Comparison of ENCODE assay signal across 23 mouse cellular contexts in genomic region chr4:136801944-136802343, GRCm38 (mm10). TPM values are rescaled to one million over a fixed set of nuclear protein-coding genes. Genes with fewer than 3 reads are reported as not detected.
A peak's percentile ranks its signal among the peaks of the same experiment; 100 is the strongest.
DNase-seq lines count a peak whose midpoint lies in the region; ATAC-seq and TF ChIP-seq lines count a peak whose summit lies in the region.
"Had no signal": no experiment of that assay in that cellular context is flagged by ENCODE, and none has a peak within 500 bp of the region (broad histone marks: within the 10 kb centered on the region; RNA-seq: fewer than 3 reads in every experiment).

No protein-coding gene starts in this region.

- H3K9me3 ChIP-seq in heart, embryonic 13.5 days, result no peaks in the 10 kb centered on the region
- no peaks in the 10 kb centered on the region for H3K9me3 ChIP-seq in lung, embryonic 16.5 days (ENCODE audit: control insufficient read depth, low read length)
- no peaks in the 10 kb centered on the region for H3K9me3 ChIP-seq in intestine, postnatal 0 days (ENCODE audit: control insufficient read depth)
- no peaks in the 10 kb centered on the region for H3K9me3 ChIP-seq in stomach, embryonic 15.5 days
- H3K9me3 ChIP-seq in forebrain, embryonic 11.5 days (ENCODE audit: control insufficient read depth, low read length), result no peaks in the 10 kb centered on the region
- H3K9me3 ChIP-seq: kidney, embryonic 15.5 days; liver, embryonic 15.5 days; lung, embryonic 15.5 days; midbrain, embryonic 13.5 days; neural tube, embryonic 12.5 days had no signal

- no peak for TF ChIP-seq CTCF in intestine, postnatal 0 days (IDR thresholded peaks at IDR 0.05; ENCODE audit: low read depth)

- H3K4me1 ChIP-seq in heart, embryonic 13.5 days, result peaks cover 72% of the 10 kb centered on the region
- H3K4me1 ChIP-seq in lung, embryonic 16.5 days (replicated peaks; ENCODE audit: control insufficient read depth, insufficient read depth, low read length), result peaks cover 40% of the 10 kb centered on the region
- 0 out of 2 replicates have a peak, but pooled peaks cover 8% of the 10 kb centered on the region for H3K4me1 ChIP-seq in intestine, postnatal 0 days (replicated peaks; ENCODE audit: control insufficient read depth, insufficient read depth, low read length)
- H3K4me1 ChIP-seq in stomach, embryonic 15.5 days, result peaks cover 71% of the 10 kb centered on the region
- H3K4me1 ChIP-seq in forebrain, embryonic 11.5 days (replicated peaks; ENCODE audit: control insufficient read depth, insufficient read depth, low read length), result peaks cover 10% of the 10 kb centered on the region
- H3K4me1 ChIP-seq: liver, embryonic 15.5 days had no signal

- ATAC-seq in heart, embryonic 13.5 days (ENCODE audit: extremely low read depth, insufficient number of reproducible peaks, low FRiP score, low TSS enrichment), result no peak
- no peak for ATAC-seq in lung, embryonic 16.5 days (ENCODE audit: low read depth)
- ATAC-seq in intestine, postnatal 0 days, result peak; percentile 90
- no peak for ATAC-seq in stomach, embryonic 15.5 days (ENCODE audit: insufficient read depth, low FRiP score, low read depth)
- no peak for ATAC-seq in forebrain, embryonic 11.5 days (replicated peaks; ENCODE audit: low FRiP score)
- ATAC-seq: activated CD4-positive, CD25-positive, alpha-beta regulatory T cell, adult 4 months; forebrain, postnatal 0 days; inflammation-experienced regulatory T-cells, adult 6 months; midbrain, embryonic 13.5 days had no signal

- peaks cover 47% of the 10 kb centered on the region for H3K27me3 ChIP-seq in heart, embryonic 13.5 days (replicated peaks)
- no peaks in the 10 kb centered on the region; the same call in 1 of the 2 replicates for H3K27me3 ChIP-seq in lung, embryonic 16.5 days (ENCODE audit: control insufficient read depth, insufficient read depth, low read depth, low read length)
- H3K27me3 ChIP-seq in intestine, postnatal 0 days (replicated peaks; ENCODE audit: control insufficient read depth, insufficient read depth, low read length), result no peaks in the 10 kb centered on the region
- no peaks in the 10 kb centered on the region for H3K27me3 ChIP-seq in stomach, embryonic 15.5 days (replicated peaks)
- no peaks in the 10 kb centered on the region for H3K27me3 ChIP-seq in forebrain, embryonic 11.5 days (ENCODE audit: control insufficient read depth, insufficient read depth, low read length)
- H3K27me3 ChIP-seq: kidney, embryonic 15.5 days; liver, embryonic 15.5 days; midbrain, embryonic 13.5 days; neural tube, embryonic 12.5 days had no signal

- peak overlapping the region; percentile 53; the same call in 1 of the 2 replicates for H3K4me2 ChIP-seq in heart, embryonic 13.5 days
- no peak overlapping the region for H3K4me2 ChIP-seq in lung, embryonic 16.5 days (ENCODE audit: low read depth, low read length)
- peak overlapping the region; percentile 57 for H3K4me2 ChIP-seq in intestine, postnatal 0 days (replicated peaks; ENCODE audit: low read depth)
- no peak overlapping the region for H3K4me2 ChIP-seq in stomach, embryonic 15.5 days
- no peak overlapping the region for H3K4me2 ChIP-seq in forebrain, embryonic 11.5 days (ENCODE audit: low read depth, low read length, severe bottlenecking)
- H3K4me2 ChIP-seq: hindbrain, embryonic 14.5 days; kidney, embryonic 15.5 days; liver, embryonic 15.5 days; midbrain, embryonic 13.5 days; neural tube, embryonic 12.5 days had no signal

- H3K4me3 ChIP-seq in heart, embryonic 13.5 days, result no peak overlapping the region
- no peak overlapping the region for H3K4me3 ChIP-seq in lung, embryonic 16.5 days (ENCODE audit: low read length)
- H3K4me3 ChIP-seq in intestine, postnatal 0 days (ENCODE audit: low read depth, low read length), result no peak overlapping the region
- no peak overlapping the region for H3K4me3 ChIP-seq in stomach, embryonic 15.5 days (replicated peaks)
- H3K4me3 ChIP-seq in forebrain, embryonic 11.5 days (ENCODE audit: low read depth, low read length), result no peak overlapping the region
- H3K4me3 ChIP-seq: kidney, embryonic 15.5 days; liver, embryonic 15.5 days; lung, embryonic 15.5 days; midbrain, embryonic 13.5 days; neural tube, embryonic 12.5 days had no signal

- no peak overlapping the region for H3K9ac ChIP-seq in heart, embryonic 13.5 days
- H3K9ac ChIP-seq in lung, embryonic 16.5 days (ENCODE audit: low read length), result no peak overlapping the region
- peak overlapping the region; percentile 11; the same call in 1 of the 2 replicates for H3K9ac ChIP-seq in intestine, postnatal 0 days (ENCODE audit: low read depth, low read length)
- H3K9ac ChIP-seq in stomach, embryonic 15.5 days, result no peak overlapping the region
- H3K9ac ChIP-seq in forebrain, embryonic 11.5 days (ENCODE audit: low read length), result no peak overlapping the region
- H3K9ac ChIP-seq: forebrain, postnatal 0 days; hindbrain, embryonic 14.5 days; kidney, embryonic 15.5 days; liver, embryonic 15.5 days; lung, embryonic 15.5 days; midbrain, embryonic 13.5 days; neural tube, embryonic 12.5 days had no signal

- H3K27ac ChIP-seq in heart, embryonic 13.5 days (replicated peaks), result no peak overlapping the region
- 0 out of 2 replicates have a peak overlapping the region, but pooled peaks have one; percentile 57 for H3K27ac ChIP-seq in lung, embryonic 16.5 days (ENCODE audit: low read length)
- H3K27ac ChIP-seq in intestine, postnatal 0 days (ENCODE audit: low read depth, low read length), result peak overlapping the region; percentile 78
- H3K27ac ChIP-seq in stomach, embryonic 15.5 days, result peak overlapping the region; percentile 77
- H3K27ac ChIP-seq in forebrain, embryonic 11.5 days (ENCODE audit: low read depth, low read length), result no peak overlapping the region
- H3K27ac ChIP-seq: hindbrain, embryonic 14.5 days; kidney, embryonic 15.5 days; liver, embryonic 15.5 days; neural tube, embryonic 12.5 days had no signal

- WGBS in heart, embryonic 13.5 days, result 63% methylated on average over 5 of the region's 5 CpGs
- 81% methylated on average over 5 of the region's 5 CpGs for WGBS in lung, embryonic 16.5 days
- 53% methylated on average over 5 of the region's 5 CpGs for WGBS in intestine, postnatal 0 days
- 73% methylated on average over 5 of the region's 5 CpGs for WGBS in stomach, embryonic 15.5 days
- WGBS in forebrain, embryonic 11.5 days, result 86% methylated on average over 5 of the region's 5 CpGs

- no peak for DNase-seq in heart, adult 9 months (ENCODE audit: low spot score in 2 of 2)
- no peak for DNase-seq in lung, postnatal 10 days
- no peak for DNase-seq in forebrain, embryonic 11.5 days (ENCODE audit: low spot score)
- DNase-seq in gastrocnemius, adult 18-20 months (ENCODE audit: low spot score), result no peak
- DNase-seq: adrenal gland, adult 8-10 months; cerebellum, adult 18-20 months; cerebellum, postnatal 14 days; forebrain, postnatal 0 days; right cerebral cortex, postnatal 14 days; spleen, adult 18-20 months had no signal

- H3K36me3 ChIP-seq in heart, embryonic 13.5 days, result no peaks in the 10 kb centered on the region
- H3K36me3 ChIP-seq in lung, embryonic 16.5 days (ENCODE audit: control insufficient read depth, insufficient read depth, low read length), result no peaks in the 10 kb centered on the region
- no peaks in the 10 kb centered on the region for H3K36me3 ChIP-seq in intestine, postnatal 0 days (ENCODE audit: control insufficient read depth, insufficient read depth)
- H3K36me3 ChIP-seq in stomach, embryonic 15.5 days, result no peaks in the 10 kb centered on the region
- H3K36me3 ChIP-seq in forebrain, embryonic 11.5 days (ENCODE audit: control insufficient read depth, insufficient read depth, low read length), result no peaks in the 10 kb centered on the region
- H3K36me3 ChIP-seq: kidney, embryonic 15.5 days; liver, embryonic 15.5 days; lung, embryonic 15.5 days; midbrain, embryonic 13.5 days; neural tube, embryonic 12.5 days had no signal

RNA-seq across cellular contexts. Expression of gene Ephb2, which starts 33.8 kb away (rescaled TPM):
- polyA plus RNA-seq in heart, embryonic 13.5 days (2015; fragmentation: Nextera tagmentation; extraction: Ambion mirVana), result 1.2 and 1.3 TPM in 2 replicates
- polyA plus RNA-seq in lung, embryonic 16.5 days (2015; fragmentation: Nextera tagmentation; extraction: Ambion mirVana), result 1.5 and 1.6 TPM in 2 replicates
- polyA plus RNA-seq in intestine, postnatal 0 days (2015; fragmentation: Nextera tagmentation; extraction: Ambion mirVana), result 5.7 TPM in 2 replicates
- 8.6 and 10.6 TPM in 2 replicates for polyA plus RNA-seq in stomach, embryonic 15.5 days (2015; fragmentation: Nextera tagmentation; extraction: Ambion mirVana)
- 35.8 and 36.9 TPM in 2 replicates for polyA plus RNA-seq in forebrain, embryonic 11.5 days (2014; fragmentation: Nextera tagmentation; extraction: Ambion mirVana)
- total RNA-seq in gastrocnemius, adult 18-20 months (2021), result under 1 TPM; 0.53 to 0.74 TPM
- total RNA-seq: monocyte, adult 5-6 weeks had no signal
- polyA plus RNA-seq: activated CD4-positive, CD25-positive, alpha-beta regulatory T cell, adult 4 months had no signal

Comparison
In these comparisons a context has a peak if more than half of its experiments do, and no peak if none do; other contexts are left out.
1. H3K27ac ChIP-seq: peak in lung, embryonic 16.5 days (single experiment), intestine, postnatal 0 days (single experiment) and stomach, embryonic 15.5 days (single experiment); none in heart, embryonic 13.5 days (single experiment) and forebrain, embryonic 11.5 days (single experiment).
2. H3K4me2 ChIP-seq: peak in heart, embryonic 13.5 days (single experiment) and intestine, postnatal 0 days (single experiment); none in lung, embryonic 16.5 days (single experiment), stomach, embryonic 15.5 days (single experiment) and forebrain, embryonic 11.5 days (single experiment).